Mouse (Mus musculus) midbrain, embryonic 11.5 days (tissue): ENCODE measurements at regions not wholly inside any gene's neighbourhood (a gene's known extent, or its start where the extent isn't known, plus 50 kb on each side); places are given as distances from the start of the nearest gene placed in this dataset.
A peak's percentile ranks its signal among the peaks of the same experiment; 100 is the strongest.

Experiments used
- ATAC-seq: fragments of 200-750 bp; cut with Nextera tagmentation; 2 replicates; pipeline ENCODE4 v1.8.0; 2017; ENCODE audit warnings: moderate TSS enrichment, moderate library complexity; ENCODE audit not compliant: low FRiP score
- DNase-seq: peaks from one replicate; pipeline ENCODE4 v3.0.0; 2015; ENCODE audit warnings: low spot score; ENCODE audit errors: missing footprints
- H3K27ac ChIP-seq: fragments of 300-500 bp; sonication (generic); 2 replicates; pipeline ENCODE4 v1.5.1; 2014; ENCODE audit warnings: low read depth, low read length
- H3K27me3 ChIP-seq: fragments of 300-500 bp; sonication (generic); 2 replicates; pipeline ENCODE4 v1.6.1; 2014; ENCODE audit warnings: mild to moderate bottlenecking, low read length, moderate library complexity, mixed read lengths; ENCODE audit not compliant: control insufficient read depth, insufficient read depth
- H3K36me3 ChIP-seq: fragments of 300-500 bp; sonication (generic); 2 replicates; pipeline ENCODE4 v1.6.1; 2014; ENCODE audit warnings: mild to moderate bottlenecking, low read length, moderate library complexity, mixed read lengths; ENCODE audit not compliant: control insufficient read depth, insufficient read depth
- H3K4me1 ChIP-seq: fragments of 300-500 bp; sonication (generic); 2 replicates; pipeline ENCODE4 v1.6.1; 2014; ENCODE audit warnings: low read length; ENCODE audit not compliant: control insufficient read depth, insufficient read depth
- H3K4me2 ChIP-seq: fragments of 300-500 bp; sonication (generic); 2 replicates; pipeline ENCODE4 v1.6.1; 2014; ENCODE audit warnings: mild to moderate bottlenecking, moderate library complexity
- H3K4me3 ChIP-seq: fragments of 300-500 bp; sonication (generic); 2 replicates; pipeline ENCODE4 v1.5.1; 2014; ENCODE audit warnings: low read depth, low read length
- H3K9ac ChIP-seq: fragments of 300-500 bp; sonication (generic); 2 replicates; pipeline ENCODE4 v1.6.1; 2014; ENCODE audit warnings: low read length
- H3K9me3 ChIP-seq: fragments of 300-500 bp; sonication (generic); 2 replicates; pipeline ENCODE4 v1.6.1; 2016; ENCODE audit warnings: low read length; ENCODE audit not compliant: control insufficient read depth
- WGBS: fragments of 180-500 bp; shearing (Covaris S2); extraction: QIAGEN DNeasy Blood & Tissue Kit; methylation state at CpG from one replicate; pipeline ENCODE4 v1.1.7; 2014; 5-methylcytosine and 5-hydroxymethylcytosine counted together

DNA sequence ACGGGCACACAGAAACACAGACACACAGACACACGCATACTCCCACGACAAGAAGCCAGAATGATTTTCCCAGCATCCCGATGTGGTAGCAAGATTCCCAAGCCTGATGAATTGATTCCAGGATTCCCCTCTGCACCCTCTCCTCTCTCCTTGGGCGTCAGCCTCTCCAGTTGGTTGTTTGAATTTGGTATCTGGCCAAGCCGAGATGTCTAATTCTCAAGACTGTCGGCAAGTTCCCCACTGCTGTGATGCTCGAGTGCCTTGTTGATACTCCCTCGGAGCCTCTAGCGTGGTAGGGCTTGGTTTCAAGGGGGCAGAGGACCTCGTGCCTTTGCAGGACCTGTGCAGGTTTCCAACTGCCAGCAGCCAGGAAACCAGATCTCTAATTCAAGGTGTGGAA is 397.9 kb downstream of the Tshz3 start:
- DNase-seq: no peak

DNA sequence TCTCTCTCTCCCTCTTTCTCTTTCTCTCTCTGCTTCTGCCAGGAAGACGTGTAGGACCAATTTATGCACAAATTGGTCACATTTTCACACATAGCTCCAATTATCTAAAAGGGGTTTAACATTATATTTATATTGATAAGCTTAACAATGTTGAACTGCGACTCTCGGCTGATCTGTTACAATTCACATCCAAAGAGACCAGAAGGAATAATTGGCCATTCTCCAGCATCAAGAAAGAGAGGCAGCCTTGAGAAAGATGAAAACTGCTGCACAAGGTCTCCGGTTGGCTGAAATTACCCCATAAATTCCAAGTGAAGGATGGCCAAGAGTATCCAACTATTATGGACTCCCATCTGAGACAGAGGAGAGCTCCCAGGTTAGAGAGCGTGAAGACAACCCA is 398.4 kb downstream of the Tshz3 start:
- H3K9me3 ChIP-seq: no peaks in the 10 kb centered on the region
- no peak for ATAC-seq
- H3K27ac ChIP-seq: no peak overlapping the region
- H3K4me2 ChIP-seq: no peak overlapping the region
- no peak overlapping the region for H3K4me3 ChIP-seq
- no peaks in the 10 kb centered on the region for H3K36me3 ChIP-seq
- no peak overlapping the region for H3K9ac ChIP-seq
- WGBS: 94% methylated on average over 5 of the region's 5 CpGs
- no peak for DNase-seq
- no peaks in the 10 kb centered on the region for H3K27me3 ChIP-seq
- no peaks in the 10 kb centered on the region for H3K4me1 ChIP-seq

More for the DNA sequence above, 397.9 kb downstream of the Tshz3 start:
- Histone ChIP-seq H3K4me2 (no peak overlapping the region), H3K36me3 (no peaks in the 10 kb centered on the region), H3K27ac (no peak overlapping the region), H3K27me3 (no peaks in the 10 kb centered on the region), H3K9ac (no peak overlapping the region), H3K4me3 (no peak overlapping the region), H3K9me3 (no peaks in the 10 kb centered on the region), H3K4me1 (no peaks in the 10 kb centered on the region)
- 80% methylated on average over 11 of the region's 11 CpGs for WGBS
- no peak for ATAC-seq

DNA sequence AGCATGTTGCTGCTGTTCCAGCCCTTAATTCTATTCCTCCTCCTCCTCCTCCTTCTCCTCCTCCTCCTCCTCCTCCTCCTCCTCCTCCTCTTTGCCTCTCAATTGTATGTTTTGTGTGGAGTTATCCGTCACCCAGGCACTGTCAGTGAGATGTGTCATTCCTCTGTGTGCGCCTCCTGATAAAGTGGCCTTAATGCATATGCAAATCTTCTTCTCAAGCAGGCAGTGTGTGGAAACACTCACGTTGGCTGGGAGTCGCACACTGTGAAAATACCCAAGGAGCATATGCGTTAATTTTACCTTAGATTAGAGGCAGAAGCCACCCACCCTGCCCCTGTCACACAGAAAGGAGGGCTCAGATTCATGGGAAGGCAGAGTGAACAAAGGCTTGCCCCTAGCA is 401.0 kb downstream of the Tshz3 start:
- no peaks in the 10 kb centered on the region for H3K9me3 ChIP-seq
- DNase-seq (no peak), ATAC-seq (no peak; the same call in 1 of the 2 replicates)
- H3K27ac ChIP-seq: no peak overlapping the region
- H3K4me3 ChIP-seq: no peak overlapping the region
- WGBS: 30% methylated on average over 5 of the region's 5 CpGs
- H3K9ac ChIP-seq: no peak overlapping the region
- no peaks in the 10 kb centered on the region for H3K4me1 ChIP-seq
- no peaks in the 10 kb centered on the region for H3K27me3 ChIP-seq
- H3K4me2 ChIP-seq: no peak overlapping the region
- no peaks in the 10 kb centered on the region for H3K36me3 ChIP-seq

DNA sequence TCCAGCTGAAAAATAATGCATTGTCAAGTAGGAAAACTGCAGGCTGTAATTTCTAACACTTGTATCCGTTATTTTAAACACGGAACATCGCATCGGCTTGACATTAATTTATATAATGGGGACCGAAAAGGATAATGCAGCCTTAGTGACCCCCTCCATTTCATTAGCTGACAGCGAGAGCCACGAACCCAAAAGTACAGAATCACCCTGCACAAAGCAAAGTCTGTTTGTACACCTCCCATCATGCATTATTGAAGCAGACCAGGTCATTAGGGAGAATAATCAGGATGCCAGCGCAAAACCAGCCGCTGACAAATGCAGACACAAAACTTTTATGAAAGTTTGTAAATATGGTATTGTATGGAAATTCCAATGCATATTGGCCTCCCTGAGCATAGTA is 406.8 kb downstream of the Tshz3 start:
- peak; percentile 60 for DNase-seq
- Histone ChIP-seq H3K4me3 (no peak overlapping the region), H3K9me3 (no peaks in the 10 kb centered on the region), H3K9ac (no peak overlapping the region), H3K27ac (no peak overlapping the region), H3K27me3 (no peaks in the 10 kb centered on the region), H3K4me2 (no peak overlapping the region), H3K36me3 (no peaks in the 10 kb centered on the region), H3K4me1 (no peaks in the 10 kb centered on the region)
- 88% methylated on average over 9 of the region's 9 CpGs for WGBS
- ATAC-seq: no peak

DNA sequence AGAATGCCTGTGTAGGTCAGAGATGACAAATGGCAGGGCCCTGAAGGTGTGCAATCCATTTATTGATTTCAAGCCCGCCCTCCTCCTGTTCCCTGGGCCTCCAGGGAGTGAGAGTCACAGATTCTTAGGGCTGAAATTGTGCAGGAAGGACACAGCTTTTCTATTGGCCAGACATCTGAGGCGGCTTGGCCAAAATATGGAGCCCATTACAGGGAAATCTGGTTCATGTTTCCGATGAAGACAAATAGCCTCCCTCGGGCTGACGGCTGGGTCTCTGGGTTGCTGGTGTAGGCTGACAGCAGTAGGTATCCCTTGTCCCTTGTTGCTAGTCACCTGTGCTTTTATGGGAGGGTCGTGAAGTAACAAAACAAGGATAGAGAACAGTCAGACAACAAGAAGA is 413.2 kb downstream of the Tshz3 start:
- ATAC-seq (no peak), DNase-seq (no peak)
- Histone ChIP-seq H3K9ac (no peak overlapping the region), H3K4me3 (no peak overlapping the region), H3K9me3 (no peaks in the 10 kb centered on the region), H3K27me3 (no peaks in the 10 kb centered on the region), H3K27ac (no peak overlapping the region), H3K36me3 (no peaks in the 10 kb centered on the region), H3K4me1 (no peaks in the 10 kb centered on the region), H3K4me2 (no peak overlapping the region)
- 82% methylated on average over 6 of the region's 6 CpGs for WGBS

DNA sequence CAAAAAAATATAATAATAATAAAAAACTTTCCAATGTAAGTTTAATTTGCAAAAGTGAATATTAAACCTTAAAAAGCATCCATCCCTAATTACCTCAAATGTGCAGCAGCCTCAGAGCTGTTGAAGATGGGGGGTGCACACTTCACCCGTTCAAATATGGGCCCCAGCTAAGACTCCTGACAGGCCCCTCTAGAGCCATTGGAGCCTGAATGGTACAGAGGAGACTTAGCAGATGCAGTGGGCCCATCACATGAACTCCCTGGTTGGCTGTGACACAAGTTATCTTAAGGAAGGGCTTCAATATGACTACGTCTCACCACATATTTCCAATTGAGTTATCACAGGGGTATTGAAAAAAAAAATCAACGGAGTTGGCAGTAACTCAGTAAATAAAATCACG is 422.9 kb downstream of the Tshz3 start:
- 91% methylated on average over 4 of the region's 4 CpGs for WGBS
- DNase-seq (no peak), ATAC-seq (no peak)
- H3K4me3 ChIP-seq: no peak overlapping the region
- H3K36me3 ChIP-seq: no peaks in the 10 kb centered on the region
- no peaks in the 10 kb centered on the region for H3K27me3 ChIP-seq
- H3K9ac ChIP-seq: no peak overlapping the region
- H3K4me1 ChIP-seq: no peaks in the 10 kb centered on the region
- no peak overlapping the region for H3K27ac ChIP-seq
- H3K4me2 ChIP-seq: no peak overlapping the region
- H3K9me3 ChIP-seq: no peaks in the 10 kb centered on the region

DNA sequence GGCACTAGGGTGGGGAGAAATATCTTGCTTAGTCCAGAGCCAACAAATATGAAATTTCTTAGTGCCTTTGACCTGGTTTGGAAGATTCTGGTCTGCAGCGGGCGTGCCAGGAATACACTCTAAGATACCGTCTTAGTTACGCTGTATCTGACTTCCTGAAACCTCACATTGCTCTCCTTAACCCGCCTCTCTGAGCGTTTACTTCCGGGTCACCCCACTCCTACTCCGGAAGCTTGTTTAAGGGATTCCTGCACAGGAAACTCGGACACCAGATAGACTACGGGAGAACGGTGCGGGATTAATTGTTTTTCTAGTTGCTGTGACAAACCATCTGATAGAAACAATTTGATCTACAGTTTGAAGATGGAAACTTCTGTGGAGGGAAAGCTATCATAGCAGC is 442.3 kb downstream of the Tshz3 start:
- Histone ChIP-seq H3K4me1 (peaks cover 3% of the 10 kb centered on the region), H3K27ac (no peak overlapping the region), H3K9me3 (no peaks in the 10 kb centered on the region), H3K4me3 (no peak overlapping the region), H3K36me3 (no peaks in the 10 kb centered on the region), H3K27me3 (no peaks in the 10 kb centered on the region), H3K9ac (no peak overlapping the region), H3K4me2 (no peak overlapping the region)
- WGBS: 94% methylated on average over 12 of the region's 12 CpGs
- DNase-seq: no peak
- no peak for ATAC-seq

DNA sequence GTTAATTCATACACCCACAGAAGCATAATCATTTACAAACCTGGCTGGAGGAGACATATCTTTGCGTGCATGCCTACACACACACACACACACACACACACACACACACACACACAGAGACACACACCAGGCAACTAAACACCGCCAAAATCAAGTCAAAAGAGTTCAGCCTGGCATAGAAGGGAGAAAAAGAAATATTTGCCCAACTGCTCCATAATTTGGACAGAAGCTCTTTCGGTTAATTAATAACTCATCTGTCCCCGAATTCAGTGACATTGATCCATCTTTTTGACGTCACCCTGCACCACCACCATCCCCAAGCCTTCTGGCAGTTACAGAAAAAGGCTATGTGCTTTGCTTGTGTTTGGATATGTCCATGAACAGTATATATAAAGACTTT is 444.9 kb downstream of the Tshz3 start:
- ATAC-seq (no peak), DNase-seq (no peak)
- Histone ChIP-seq H3K4me2 (no peak overlapping the region), H3K27me3 (no peaks in the 10 kb centered on the region), H3K9me3 (no peaks in the 10 kb centered on the region), H3K9ac (no peak overlapping the region), H3K27ac (no peak overlapping the region), H3K36me3 (no peaks in the 10 kb centered on the region), H3K4me1 (peaks cover 3% of the 10 kb centered on the region), H3K4me3 (no peak overlapping the region)
- WGBS: 89% methylated on average over 5 of the region's 5 CpGs

DNA sequence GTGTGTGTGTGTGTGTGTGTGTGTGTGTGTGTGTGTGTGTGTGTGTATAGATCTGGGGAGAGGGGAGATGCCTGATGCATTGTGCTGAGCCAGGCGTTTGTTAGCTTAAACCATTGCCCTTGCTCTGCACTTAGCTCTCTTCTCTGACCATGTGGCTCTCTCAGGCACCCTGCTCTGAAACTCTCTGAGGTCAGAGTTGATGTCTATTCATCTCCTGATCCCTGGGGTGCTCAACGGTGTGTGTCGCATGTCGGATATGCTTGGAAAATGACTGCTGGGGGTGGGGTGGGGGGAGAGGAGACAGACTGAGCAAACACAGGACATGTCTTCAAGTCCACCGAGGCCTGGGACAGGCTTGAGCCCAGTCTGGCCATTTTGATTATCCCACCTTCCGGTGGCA is 446.4 kb downstream of the Tshz3 start:
- ATAC-seq: no peak
- Histone ChIP-seq H3K4me2 (no peak overlapping the region), H3K9ac (no peak overlapping the region), H3K9me3 (no peaks in the 10 kb centered on the region), H3K27me3 (no peaks in the 10 kb centered on the region), H3K4me1 (peaks cover 3% of the 10 kb centered on the region), H3K4me3 (no peak overlapping the region), H3K36me3 (no peaks in the 10 kb centered on the region), H3K27ac (no peak overlapping the region)
- DNase-seq: no peak
- 40% methylated on average over 6 of the region's 6 CpGs for WGBS

DNA sequence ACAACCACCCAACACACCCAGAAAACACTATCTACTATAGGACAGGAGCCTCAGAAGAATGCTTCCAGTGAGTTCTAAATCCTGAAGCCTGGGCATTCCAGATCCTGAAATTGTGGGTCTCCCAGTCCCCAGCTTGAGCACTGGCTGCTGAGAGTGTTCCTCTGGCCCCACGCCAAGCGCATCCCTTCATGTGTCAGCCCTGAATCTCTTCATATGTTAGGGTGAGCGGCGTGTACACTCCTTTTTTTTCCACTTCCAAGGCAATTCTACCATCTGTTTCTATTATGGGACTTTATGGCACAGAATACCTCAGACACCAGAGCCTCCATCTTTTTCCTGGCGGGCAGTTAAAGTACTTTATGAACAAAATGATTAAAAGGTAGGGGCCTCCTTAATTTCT is 451.8 kb downstream of the Tshz3 start:
- H3K27ac ChIP-seq: no peak overlapping the region
- H3K9ac ChIP-seq: no peak overlapping the region
- no peak overlapping the region for H3K4me3 ChIP-seq
- no peak overlapping the region for H3K4me2 ChIP-seq
- 90% methylated on average over 5 of the region's 5 CpGs for WGBS
- ATAC-seq: no peak
- no peaks in the 10 kb centered on the region for H3K36me3 ChIP-seq
- no peaks in the 10 kb centered on the region for H3K4me1 ChIP-seq
- no peak for DNase-seq
- no peaks in the 10 kb centered on the region for H3K27me3 ChIP-seq
- H3K9me3 ChIP-seq: no peaks in the 10 kb centered on the region
